Mouse (Mus musculus) hindbrain, embryonic 15.5 days (tissue): ENCODE results near the gene Gm17019. TPM values are rescaled to one million over a fixed set of nuclear protein-coding genes. Genes with fewer than 3 reads are reported as not detected.
"Not testable (repeated sequence)": the region's sequence is repeated elsewhere in the genome, so short reads cannot be mapped to it uniquely, and the experiment has no call there.

Experiments
- ATAC-seq: fragments of 200-750 bp; cut with Nextera tagmentation; 2 replicates; pipeline ENCODE4 v1.8.0; 2017; ENCODE audit warnings: low read depth, moderate number of reproducible peaks, moderate TSS enrichment; ENCODE audit not compliant: low FRiP score
- H3K27ac ChIP-seq: fragments of 300-500 bp; sonication (generic); replicated peaks from 2 replicates; pipeline ENCODE4 v1.5.1; 2015; ENCODE audit warnings: mild to moderate bottlenecking, inconsistent platforms
- H3K27me3 ChIP-seq: fragments of 300-500 bp; sonication (generic); 2 replicates; pipeline ENCODE4 v1.6.1; 2015; ENCODE audit warnings: control low read depth, inconsistent platforms
- H3K36me3 ChIP-seq: fragments of 300-500 bp; sonication (generic); 2 replicates; pipeline ENCODE4 v1.6.1; 2015; ENCODE audit warnings: control low read depth, inconsistent platforms
- H3K4me1 ChIP-seq: fragments of 300-500 bp; sonication (generic); replicated peaks from 2 replicates; pipeline ENCODE4 v1.6.1; 2015; ENCODE audit warnings: control low read depth, inconsistent platforms
- H3K4me2 ChIP-seq: fragments of 300-500 bp; sonication (generic); 2 replicates; pipeline ENCODE4 v1.6.1; 2015; ENCODE audit warnings: moderate library complexity, mild to moderate bottlenecking, inconsistent platforms
- H3K4me3 ChIP-seq: fragments of 300-500 bp; sonication (generic); 2 replicates; pipeline ENCODE4 v1.5.1; 2015; ENCODE audit warnings: mild to moderate bottlenecking, inconsistent platforms
- H3K9ac ChIP-seq: fragments of 300-500 bp; sonication (generic); 2 replicates; pipeline ENCODE4 v1.6.1; 2015; ENCODE audit warnings: inconsistent platforms
- H3K9me3 ChIP-seq: fragments of 300-500 bp; sonication (generic); 2 replicates; pipeline ENCODE4 v1.6.1; 2016; ENCODE audit warnings: control low read depth, inconsistent platforms
- WGBS: fragments of 180-500 bp; shearing (Covaris S2); methylation state at CpG from one replicate; pipeline ENCODE4 v1.1.7; 2015; 5-methylcytosine and 5-hydroxymethylcytosine counted together
- polyA plus RNA-seq: library from polyadenylated mRNA; unstranded; fragments of >200 nt; fragmentation: Nextera tagmentation; extraction: Ambion mirVana; gene quantifications from 2 replicates; pipeline ENCODE4 v1.2.1, GENCODE M21; 2015

Gene Gm17019
- polyA plus RNA-seq, 1 experiment from 2014 or later: not detected

- H3K9me3 ChIP-seq: peaks cover 14% of the 10 kb centered on the region
Observed at GRCm38 (mm10) chr5:14986649-14987387, 46.0 kb downstream of the Gm17019 start.

More at GRCm38 (mm10) chr5:14986649-14987387, 46.0 kb downstream of the Gm17019 start:
- H3K27ac ChIP-seq, H3K9ac ChIP-seq, H3K27me3 ChIP-seq, H3K4me2 ChIP-seq, H3K36me3 ChIP-seq, H3K4me1 ChIP-seq, H3K4me3 ChIP-seq: not testable (repeated sequence)
- ATAC-seq: peak; percentile 71; the same call in 1 of the 2 replicates
- WGBS: 47% methylated on average over 6 of the region's 6 CpGs

Other genes with a start within 250 kb of the Gm17019 start
- gene Gm9758, start 118.1 kb downstream of the Gm17019 start, polyA plus RNA-seq: not detected in 2 replicates
- gene Speer4e, start 94.6 kb downstream of the Gm17019 start, polyA plus RNA-seq: not detected in 2 replicates
- gene Gm10354, start 54.1 kb downstream of the Gm17019 start, polyA plus RNA-seq: not detected in 2 replicates